ENCODE assay signal across 29 mouse cellular contexts in genomic region chr6:55506519-55506918, GRCm38 (mm10). TPM values are rescaled to one million over a fixed set of nuclear protein-coding genes. Genes with fewer than 3 reads are reported as not detected.
DNase-seq lines count a peak whose midpoint lies in the region; ATAC-seq and TF ChIP-seq lines count a peak whose summit lies in the region.
"Had no signal": no experiment of that assay in that cellular context is flagged by ENCODE, and none has a peak within 500 bp of the region (broad histone marks: within the 10 kb centered on the region; RNA-seq: fewer than 3 reads in every experiment).

No protein-coding gene starts in this region.

- no peak overlapping the region for H3K9ac ChIP-seq in embryonic facial prominence, embryonic 11.5 days (replicated peaks; ENCODE audit: low read length)
- H3K9ac ChIP-seq: embryonic facial prominence, embryonic 15.5 days; heart, embryonic 15.5 days; intestine, embryonic 15.5 days; liver, embryonic 12.5 days; liver, postnatal 0 days; midbrain, embryonic 13.5 days had no signal

- no peak for TF ChIP-seq POLR2A in cerebellum, adult 2 months (IDR thresholded peaks at IDR 0.05; ENCODE audit: borderline replicate concordance, insufficient read depth, low read length)

- no peak overlapping the region for H3K4me3 ChIP-seq in embryonic facial prominence, embryonic 11.5 days (ENCODE audit: low read depth, low read length)
- H3K4me3 ChIP-seq in cerebellum, adult 2 months (replicated peaks; ENCODE audit: insufficient read depth, low read depth, low read length): no peak overlapping the region
- H3K4me3 ChIP-seq: embryonic facial prominence, embryonic 15.5 days; heart, embryonic 10.5 days; heart, embryonic 15.5 days; intestine, embryonic 15.5 days; liver, embryonic 12.5 days; midbrain, embryonic 13.5 days had no signal

- 72% methylated on average over 4 of the region's 4 CpGs for WGBS in embryonic facial prominence, embryonic 11.5 days
- WGBS in cerebellum, adult 2 months: 84% methylated on average over 4 of the region's 4 CpGs

- no peaks in the 10 kb centered on the region for H3K27me3 ChIP-seq in embryonic facial prominence, embryonic 11.5 days (ENCODE audit: control insufficient read depth, insufficient read depth, low read length)
- no peaks in the 10 kb centered on the region for H3K27me3 ChIP-seq in cerebellum, adult 2 months (ENCODE audit: control insufficient read depth, insufficient read depth, low read length)
- H3K27me3 ChIP-seq: embryonic facial prominence, embryonic 15.5 days; intestine, embryonic 15.5 days; liver, embryonic 12.5 days; midbrain, embryonic 13.5 days had no signal

- no peaks in the 10 kb centered on the region for H3K4me1 ChIP-seq in embryonic facial prominence, embryonic 11.5 days (ENCODE audit: control insufficient read depth, insufficient read depth, low read length)
- peaks cover 7% of the 10 kb centered on the region; the same call in 1 of the 2 replicates for H3K4me1 ChIP-seq in cerebellum, adult 2 months (ENCODE audit: control insufficient read depth, insufficient read depth, low read length)
- H3K4me1 ChIP-seq: intestine, embryonic 15.5 days; liver, embryonic 12.5 days had no signal

- no peak overlapping the region for H3K27ac ChIP-seq in embryonic facial prominence, embryonic 11.5 days (replicated peaks; ENCODE audit: low read depth, low read length)
- H3K27ac ChIP-seq in cerebellum, adult 2 months (ENCODE audit: insufficient read depth, low read length): no peak overlapping the region
- H3K27ac ChIP-seq: embryonic facial prominence, embryonic 15.5 days; heart, embryonic 10.5 days; heart, embryonic 15.5 days; intestine, embryonic 15.5 days; kidney, postnatal 0 days; liver, embryonic 12.5 days; macrophage; midbrain, embryonic 13.5 days had no signal

- no peak for TF ChIP-seq CTCF in cerebellum, adult 2 months (IDR thresholded peaks at IDR 0.05; ENCODE audit: borderline replicate concordance, insufficient read depth, low read depth, low read length)

- peak; percentile 29 to 34 for DNase-seq in kidney, postnatal 4 days
- DNase-seq in kidney, postnatal 14 days: no peak
- peak; percentile 21 for DNase-seq in ZHBTc4 (ENCODE audit: low read depth, low spot score)
- DNase-seq in embryonic facial prominence, embryonic 11.5 days (ENCODE audit: low spot score): peak; percentile 28
- no peak for DNase-seq in testis, postnatal 10 days (ENCODE audit: low spot score)
- DNase-seq in gastrocnemius, adult 8-10 months (ENCODE audit: low spot score in 2 of 2): no peak
- DNase-seq in cerebellum, adult 2 months: no peak
- DNase-seq: adrenal gland, postnatal 14 days; cerebellum, adult 18-20 months; cerebellum, postnatal 14 days; gastrocnemius, postnatal 10 days; kidney, adult 8-10 months; liver, postnatal 0 days; right cerebral cortex, postnatal 25 days; thymus, adult 18-20 months; thymus, postnatal 25 days had no signal

- no peak for ATAC-seq in embryonic facial prominence, embryonic 11.5 days (replicated peaks; ENCODE audit: insufficient number of reproducible peaks, low FRiP score, low TSS enrichment, low read depth)
- ATAC-seq: forebrain, embryonic 14.5 days; hindbrain, embryonic 16.5 days; intestine, embryonic 15.5 days; liver, embryonic 12.5 days; liver, postnatal 0 days; lung, postnatal 0 days; midbrain, embryonic 13.5 days had no signal

- no peaks in the 10 kb centered on the region for H3K9me3 ChIP-seq in embryonic facial prominence, embryonic 11.5 days (replicated peaks; ENCODE audit: control insufficient read depth, low read length)
- H3K9me3 ChIP-seq: embryonic facial prominence, embryonic 15.5 days; heart, embryonic 10.5 days; heart, embryonic 15.5 days; intestine, embryonic 15.5 days; liver, embryonic 12.5 days; midbrain, embryonic 13.5 days had no signal

- H3K4me2 ChIP-seq in embryonic facial prominence, embryonic 11.5 days (ENCODE audit: low read depth, low read length): no peak overlapping the region
- H3K4me2 ChIP-seq: embryonic facial prominence, embryonic 15.5 days; heart, embryonic 15.5 days; intestine, embryonic 15.5 days; liver, embryonic 12.5 days; midbrain, embryonic 13.5 days had no signal

- no peaks in the 10 kb centered on the region for H3K36me3 ChIP-seq in embryonic facial prominence, embryonic 11.5 days (replicated peaks; ENCODE audit: control insufficient read depth, insufficient read depth, low read depth, low read length)
- H3K36me3 ChIP-seq: embryonic facial prominence, embryonic 15.5 days; heart, embryonic 10.5 days; heart, embryonic 15.5 days; intestine, embryonic 15.5 days; liver, embryonic 12.5 days; midbrain, embryonic 13.5 days had no signal

RNA-seq across cellular contexts. Expression of gene Adcyap1r1, which starts 54.7 kb away (rescaled TPM):
- polyA plus RNA-seq in embryonic facial prominence, embryonic 11.5 days (2014; fragmentation: Nextera tagmentation; extraction: Ambion mirVana): 2.5 and 3.7 TPM in 2 replicates
- total RNA-seq in gastrocnemius, adult 8-10 months (2022): 1 to 10 TPM in 2 of 4 experiments, under 1 TPM in 2; 0.53 to 1.3 (median 0.90) TPM
- 71.6 and 77.6 TPM in 2 replicates for polyA plus RNA-seq in cerebellum, adult 2 months (2012; rRNA removed)
- total RNA-seq: CH12.LX; megakaryocyte-erythroid progenitor cell, adult 5-6 weeks had no signal
- polyA plus RNA-seq: liver, postnatal 0 days; macrophage had no signal

Comparison
In these comparisons a context has a peak if more than half of its experiments do, and no peak if none do; other contexts are left out.
1. DNase-seq: peak in kidney, postnatal 4 days (2 of 2), ZHBTc4 (single experiment) and embryonic facial prominence, embryonic 11.5 days (single experiment); none in kidney, postnatal 14 days (single experiment), testis, postnatal 10 days (single experiment), gastrocnemius, adult 8-10 months (0 of 2) and cerebellum, adult 2 months (0 of 2).
2. RNA of gene Adcyap1r1, which starts 54.7 kb away (polyA plus RNA-seq): 71.6 to 77.6 TPM in cerebellum, adult 2 months; 2.5 to 3.7 TPM in embryonic facial prominence, embryonic 11.5 days; every median in the first group is over 10 times any median in the second.